Mouse (Mus musculus): ENCODE results near the gene Muc5b. TPM values are rescaled to one million over a fixed set of nuclear protein-coding genes. Genes with fewer than 3 reads are reported as not detected.

The Muc5b gene
- polyA plus RNA-seq, 1 experiment from 2014 or later: 0.25 TPM

DNA sequence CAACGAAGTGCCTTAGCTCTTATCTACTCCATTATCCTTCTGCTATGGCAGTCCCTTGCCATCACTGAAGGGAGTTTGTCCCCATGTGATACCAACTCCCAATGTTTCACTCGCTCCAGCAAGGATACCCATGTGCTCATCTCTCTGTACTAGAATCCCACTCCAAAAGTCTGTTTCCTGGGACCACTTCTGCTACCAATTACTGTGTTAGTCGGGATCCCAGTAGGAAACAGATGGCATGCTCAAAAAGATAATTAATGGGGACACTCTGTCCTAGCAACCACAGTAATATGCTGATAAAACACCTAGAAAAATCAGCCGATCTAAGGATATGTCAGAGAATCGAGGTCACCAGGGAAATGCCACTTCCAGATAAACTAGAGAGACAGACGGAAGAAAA is 69.7 kb downstream of the Muc5b start:
- Histone ChIP-seq H3K9ac (no peak overlapping the region), H3K9me3 (no peaks in the 10 kb centered on the region), H3K27me3 (peaks cover 50% of the 10 kb centered on the region), H3K4me3 (no peak overlapping the region), H3K27ac (no peak overlapping the region), H3K4me1 (no peaks in the 10 kb centered on the region), H3K36me3 (no peaks in the 10 kb centered on the region), H3K4me2 (no peak overlapping the region)
- no peak for ATAC-seq (ENCODE audit: borderline replicate concordance, extremely low read depth, low FRiP score, low TSS enrichment)
- 69% methylated on average over 6 of the region's 6 CpGs for WGBS

DNA sequence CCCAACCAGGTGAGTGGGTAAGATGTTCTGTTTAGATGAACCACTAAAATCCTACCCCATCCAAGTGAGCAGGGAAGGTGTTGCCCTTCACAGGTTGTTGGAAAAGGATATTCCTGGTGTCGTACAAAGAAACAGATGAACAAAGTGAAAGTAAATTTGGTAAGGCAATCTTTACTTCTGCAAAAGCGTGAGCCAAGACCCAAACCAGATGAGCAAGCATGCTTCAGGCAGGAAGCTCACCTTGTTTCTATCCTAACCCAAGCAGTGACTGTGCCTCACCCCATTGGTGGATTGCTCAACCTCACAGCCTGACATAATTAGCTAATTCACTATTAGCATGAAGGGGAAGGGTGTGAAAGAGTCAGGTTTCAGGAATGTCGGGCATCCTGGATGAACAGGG is 72.4 kb downstream of the Muc5b start:
- no peak for ATAC-seq (ENCODE audit: borderline replicate concordance, extremely low read depth, low FRiP score, low TSS enrichment)
- Histone ChIP-seq H3K4me1 (no peaks in the 10 kb centered on the region), H3K36me3 (no peaks in the 10 kb centered on the region), H3K4me3 (no peak overlapping the region), H3K4me2 (no peak overlapping the region), H3K9me3 (no peaks in the 10 kb centered on the region), H3K27ac (no peak overlapping the region), H3K27me3 (peaks cover 27% of the 10 kb centered on the region; the same call in 1 of the 2 replicates), H3K9ac (no peak overlapping the region)
- WGBS: 59% methylated on average over 3 of the region's 3 CpGs

DNA sequence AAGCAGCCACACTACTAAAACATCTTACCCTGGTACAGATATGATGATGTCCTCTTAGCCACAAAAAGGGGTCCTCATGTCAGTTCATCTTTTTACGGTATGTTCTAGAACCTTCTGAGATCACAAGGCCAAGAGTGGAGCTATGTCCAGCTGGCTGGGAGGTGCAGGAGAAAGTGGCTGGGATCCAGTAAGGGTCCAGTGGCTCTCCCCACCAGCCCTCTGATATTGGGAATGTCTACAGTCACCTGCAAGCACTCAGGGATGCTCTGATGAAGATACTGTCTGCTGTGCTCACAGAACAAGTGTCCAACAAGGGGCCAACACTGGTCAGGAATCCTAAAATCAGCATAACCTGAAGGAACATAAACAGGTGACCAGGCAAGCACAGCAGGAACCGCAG is 79.5 kb downstream of the Muc5b start, which contains the start of gene Tollip:
TSS of gene Tollip (minus strand) at position 101 of the 400 bp plus-strand sequence.
- no peaks in the 10 kb centered on the region; the same call in 1 of the 2 replicates for H3K27me3 ChIP-seq
- H3K9me3 ChIP-seq: no peaks in the 10 kb centered on the region
- no peaks in the 10 kb centered on the region for H3K36me3 ChIP-seq
- no peak for ATAC-seq (ENCODE audit: borderline replicate concordance, extremely low read depth, low FRiP score, low TSS enrichment)
- 82% methylated on average over 2 of the region's 2 CpGs for WGBS
- H3K4me2 ChIP-seq: no peak within 1 kb of the TSS
- H3K4me1 ChIP-seq: no peaks in the 10 kb centered on the region
- H3K9ac ChIP-seq: no peak within 1 kb of the TSS
- no peak within 1 kb of the TSS for H3K4me3 ChIP-seq
- H3K27ac ChIP-seq: no peak within 1 kb of the TSS

Other genes starting within 250 kb of the Muc5b start
- 0.07 and 0.11 TPM in 2 replicates for gene Muc6, start 183.8 kb upstream of the Muc5b start, polyA plus RNA-seq (2015; fragmentation: Nextera tagmentation; extraction: Ambion mirVana)
- 0.08 and 0.37 TPM in 2 replicates for gene Muc2, start 148.7 kb upstream of the Muc5b start, polyA plus RNA-seq (2015; fragmentation: Nextera tagmentation; extraction: Ambion mirVana)
- gene Muc5ac, start 50.1 kb upstream of the Muc5b start, polyA plus RNA-seq (2015; fragmentation: Nextera tagmentation; extraction: Ambion mirVana): 0.16 and 0.27 TPM in 2 replicates
- 46.5 and 50.7 TPM in 2 replicates for gene Tollip, start 79.4 kb downstream of the Muc5b start, polyA plus RNA-seq (2015; fragmentation: Nextera tagmentation; extraction: Ambion mirVana)
- 0.48 and 0.69 TPM in 2 replicates for gene Brsk2, start 110.7 kb downstream of the Muc5b start, polyA plus RNA-seq (2015; fragmentation: Nextera tagmentation; extraction: Ambion mirVana)
- gene Mob2, start 222.0 kb downstream of the Muc5b start, polyA plus RNA-seq (2015; fragmentation: Nextera tagmentation; extraction: Ambion mirVana): 74.7 and 80.1 TPM in 2 replicates

Measured in lung, embryonic 15.5 days (tissue).